Mouse (Mus musculus) retina, adult 2 months (tissue): ENCODE measurements around the gene Myo19.

ENCODE experiments used
- DNase-seq: peaks from one replicate; pipeline ENCODE4 v3.0.0-alpha.2; 2012; ENCODE audit warnings: low read depth, low spot score

The Myo19 gene

GRCm38 (mm10) chr11:84944639-84945435 lies 64.9 kb downstream of the Myo19 start:
- no peak for DNase-seq

DNA sequence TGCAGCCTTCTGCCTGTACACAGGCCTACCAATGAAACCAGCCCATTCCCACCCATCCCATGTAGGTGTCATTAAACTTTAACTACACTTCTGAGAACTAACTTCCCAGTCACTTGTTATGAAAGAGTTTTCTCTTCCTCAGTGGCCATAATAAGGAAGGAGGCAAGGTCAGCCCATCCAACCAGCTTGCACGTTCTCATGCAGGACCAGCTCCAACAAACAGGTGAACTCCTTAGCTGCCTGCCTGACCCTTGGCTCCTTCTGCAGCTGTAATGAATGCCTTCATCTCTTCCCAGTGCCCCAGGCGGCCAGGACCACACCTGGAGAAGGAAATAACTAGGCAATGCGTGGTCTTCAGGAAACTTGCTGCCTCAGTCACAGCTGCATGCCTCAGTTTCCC lies 65.9 kb downstream of the Myo19 start:
- no peak for DNase-seq

GRCm38 (mm10) chr11:84947206-84947605 lies 67.3 kb downstream of the Myo19 start:
- DNase-seq, result no peak

- DNase-seq, result no peak
These were observed 68.2 kb downstream of the Myo19 start for GRCm38 (mm10) chr11:84948114-84948513.

DNA sequence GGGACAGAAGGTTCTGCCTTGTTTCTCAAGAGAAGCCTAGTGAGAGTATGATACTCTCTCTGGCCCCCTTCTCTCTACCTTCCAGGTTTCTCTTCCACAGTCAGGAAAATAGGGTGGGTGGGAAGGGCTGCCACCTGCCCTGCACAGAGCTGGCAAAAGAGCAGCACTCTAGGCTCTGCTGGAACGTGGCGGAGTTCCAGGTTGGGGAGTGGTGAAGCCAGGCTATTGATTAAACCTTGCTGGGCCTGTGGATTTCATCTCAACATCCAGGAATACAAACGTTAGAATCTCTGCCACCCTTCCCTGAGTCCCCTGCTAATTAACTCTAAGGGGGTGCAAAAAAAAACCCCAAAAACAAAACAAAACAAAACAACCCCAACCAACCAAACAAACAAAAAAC lies 68.6 kb downstream of the Myo19 start:
- DNase-seq, result no peak

- no peak for DNase-seq
These were observed 72.7 kb downstream of the Myo19 start for GRCm38 (mm10) chr11:84952611-84953010.

DNA sequence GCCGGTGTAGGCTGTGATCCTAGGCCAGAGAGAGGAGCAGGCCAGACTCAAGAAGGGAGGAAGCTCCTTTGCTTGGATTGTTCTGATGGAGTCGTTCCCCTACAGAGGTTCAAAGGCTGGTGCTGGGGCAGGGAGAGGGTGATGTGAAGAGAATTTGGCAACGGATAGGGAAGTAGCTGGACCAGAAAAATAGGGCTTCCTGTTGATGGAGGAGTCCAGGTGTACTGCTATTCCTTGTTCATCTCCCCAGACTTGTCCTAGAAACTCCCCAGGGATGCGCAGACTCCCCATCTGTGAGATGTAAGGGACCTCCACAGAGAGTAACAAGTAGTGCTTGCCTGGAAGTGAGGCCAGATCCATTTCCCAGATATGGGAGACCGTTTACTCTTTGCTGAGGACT lies 76.5 kb downstream of the Myo19 start:
- DNase-seq, result no peak

DNA sequence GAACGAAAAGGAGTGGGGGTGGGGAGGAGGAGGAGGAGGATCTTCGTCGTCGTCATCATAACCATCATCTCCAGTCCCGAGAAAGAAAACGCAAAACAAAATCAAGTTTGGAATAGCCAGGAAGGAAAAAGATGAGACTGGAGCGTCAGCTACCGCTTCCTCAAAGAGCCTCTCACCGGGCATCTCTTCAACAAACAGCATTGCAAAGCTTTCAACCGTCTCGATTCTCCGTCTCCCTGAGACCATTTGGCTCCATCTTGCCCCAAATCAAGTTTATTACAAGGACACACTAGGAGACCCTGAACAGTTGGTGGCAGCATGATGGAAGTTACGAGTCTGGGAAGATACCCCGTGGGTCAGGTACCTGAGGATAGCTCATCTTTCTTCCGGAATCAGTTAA lies 77.2 kb downstream of the Myo19 start:
- no peak for DNase-seq

- DNase-seq, result no peak
These were observed 77.8 kb downstream of the Myo19 start, which contains the start of gene Car4 for GRCm38 (mm10) chr11:84957591-84958270. Gene Car4 (plus strand): TSS chr11:84957786.

DNA sequence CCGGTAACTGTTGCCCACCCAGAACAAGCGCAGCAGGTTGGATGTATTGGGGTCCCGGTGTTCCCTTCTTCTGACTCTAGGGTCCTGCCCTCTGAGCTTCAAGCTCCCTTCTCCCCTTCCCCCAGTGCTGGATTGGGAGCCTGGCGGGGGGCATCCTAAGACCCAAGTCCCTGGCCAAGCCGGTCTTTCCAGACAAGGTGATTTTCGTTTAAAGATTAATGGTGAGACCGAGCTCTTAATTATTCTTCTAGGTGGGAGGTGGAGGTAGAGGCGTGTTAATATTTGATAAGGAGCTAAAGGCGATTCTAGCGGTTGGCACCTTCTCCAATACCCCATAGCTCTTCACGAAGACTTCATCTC lies 78.3 kb downstream of the Myo19 start:
- DNase-seq, result no peak

- no peak for DNase-seq
These were observed 79.2 kb downstream of the Myo19 start for GRCm38 (mm10) chr11:84959181-84959580.

DNA sequence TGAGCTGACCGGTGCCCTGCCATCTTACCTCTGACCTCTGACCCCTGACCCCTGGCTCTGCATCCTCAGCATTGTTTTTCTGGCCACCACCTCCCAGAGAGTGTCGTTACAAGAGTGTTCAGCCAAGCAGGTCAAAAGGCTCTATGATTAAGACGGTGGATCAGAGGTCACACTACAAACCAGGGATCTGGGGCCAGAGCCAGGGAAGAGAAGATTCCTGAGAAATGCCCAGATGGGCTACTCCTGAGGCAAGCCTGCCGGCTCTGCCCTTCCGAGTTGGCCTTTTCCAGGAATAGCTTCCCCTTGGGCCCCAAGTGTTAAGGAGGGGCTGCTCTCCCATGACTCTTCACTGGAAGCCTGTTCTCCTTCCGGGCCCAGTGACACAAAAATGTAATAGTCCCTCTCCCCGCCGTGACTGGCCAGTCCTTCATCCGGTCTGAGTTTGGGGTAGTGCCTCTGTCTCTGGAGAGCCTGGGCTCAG lies 79.8 kb downstream of the Myo19 start:
- DNase-seq, result no peak

- DNase-seq, result no peak
These were observed 80.3 kb downstream of the Myo19 start for GRCm38 (mm10) chr11:84960291-84960690.

DNA sequence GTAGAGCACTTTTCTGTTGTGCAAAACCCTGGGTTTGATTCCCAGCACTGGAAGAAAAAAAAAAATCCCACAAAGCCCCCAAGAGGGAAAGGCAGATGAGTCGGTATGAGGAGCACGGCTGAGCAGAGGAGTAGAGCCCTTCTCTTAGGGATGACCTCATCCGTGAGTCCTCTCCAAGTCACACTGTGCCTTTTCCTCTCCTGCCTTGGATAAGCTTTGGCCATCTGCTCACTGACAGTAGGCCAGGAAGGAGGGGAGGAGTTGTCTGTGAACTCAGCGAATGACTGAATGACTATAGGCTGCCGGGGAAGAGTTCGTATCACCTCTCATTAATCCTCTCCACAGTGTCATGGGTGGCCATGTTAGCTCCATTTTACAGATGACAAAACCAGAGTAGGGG lies 80.8 kb downstream of the Myo19 start:
- DNase-seq, result no peak
